Mouse (Mus musculus): ENCODE measurements around the gene Sept14.

DNA sequence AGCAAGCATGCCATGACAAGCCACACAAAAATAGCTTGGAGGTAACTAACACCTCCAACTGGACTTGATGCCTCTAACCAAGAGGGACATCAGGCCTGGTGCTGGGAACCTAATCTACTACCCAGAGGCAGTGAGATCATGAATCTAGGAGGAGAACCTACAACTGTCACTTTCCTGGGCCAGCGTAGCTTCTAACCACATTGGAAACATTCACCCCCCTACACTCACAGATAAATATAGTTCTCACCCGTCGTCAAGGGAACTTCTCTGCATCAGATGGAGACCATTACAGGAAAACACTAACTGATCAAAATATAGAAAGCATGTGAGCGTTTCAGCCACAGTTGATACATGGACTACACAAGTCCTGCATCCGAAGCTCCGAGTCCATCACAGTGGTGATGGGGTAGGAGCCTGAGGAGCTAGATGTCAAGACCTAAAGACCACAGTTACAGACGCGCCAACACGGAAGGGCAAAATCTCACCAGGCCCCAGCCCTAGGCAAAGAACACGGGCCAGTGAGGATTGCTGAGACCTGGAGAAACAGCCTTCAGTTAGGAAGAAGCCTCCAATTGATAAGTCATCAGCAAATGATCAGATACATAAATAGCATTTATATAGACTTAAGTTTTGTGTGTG is 41.9 kb downstream of the Sept14 start:
- no peak for TF ChIP-seq GATA1 (IDR thresholded peaks at IDR 0.05; ENCODE audit: borderline replicate concordance, low read length)
- TF ChIP-seq FLI1 (IDR thresholded peaks at IDR 0.05; ENCODE audit: low read length), result no peak
